Mouse (Mus musculus) forebrain, embryonic 12.5 days (tissue): ENCODE data around the gene Fam241a. TPM values are rescaled to one million over a fixed set of nuclear protein-coding genes. Genes with fewer than 3 reads are reported as not detected.

Source experiments
- ATAC-seq: fragments of 200-750 bp; cut with Nextera tagmentation; 2 replicates; pipeline ENCODE4 v1.8.0; 2017; ENCODE audit warnings: moderate TSS enrichment; ENCODE audit not compliant: low FRiP score
- H3K27ac ChIP-seq: fragments of 300-500 bp; sonication (generic); 2 replicates; pipeline ENCODE4 v1.5.1; 2016; ENCODE audit warnings: mild to moderate bottlenecking
- H3K27me3 ChIP-seq: fragments of 300-500 bp; sonication (generic); 2 replicates; pipeline ENCODE4 v1.6.1; 2016; ENCODE audit warnings: mild to moderate bottlenecking
- H3K36me3 ChIP-seq: fragments of 300-500 bp; sonication (generic); replicated peaks from 2 replicates; pipeline ENCODE4 v1.6.1; 2016; ENCODE audit warnings: mild to moderate bottlenecking
- H3K4me1 ChIP-seq: fragments of 300-500 bp; sonication (generic); 2 replicates; pipeline ENCODE4 v1.6.1; 2016
- H3K4me2 ChIP-seq: fragments of 300-500 bp; sonication (generic); 2 replicates; pipeline ENCODE4 v1.6.1; 2016; ENCODE audit warnings: mild to moderate bottlenecking, moderate library complexity
- H3K4me3 ChIP-seq: fragments of 300-500 bp; sonication (generic); replicated peaks from 2 replicates; pipeline ENCODE4 v1.5.1; 2016; ENCODE audit warnings: mild to moderate bottlenecking
- H3K9ac ChIP-seq: fragments of 300-500 bp; sonication (generic); 2 replicates; pipeline ENCODE4 v1.6.1; 2016; ENCODE audit warnings: mild to moderate bottlenecking
- H3K9me3 ChIP-seq: fragments of 300-500 bp; sonication (generic); 2 replicates; pipeline ENCODE4 v1.6.1; 2016
- WGBS: fragments of 180-500 bp; shearing (Covaris S2); methylation state at CpG from one replicate; pipeline ENCODE4 v1.1.7; 2016; 5-methylcytosine and 5-hydroxymethylcytosine counted together
- polyA plus RNA-seq: library from polyadenylated mRNA; unstranded; fragments of >200 nt; fragmentation: Nextera tagmentation; extraction: Ambion mirVana; gene quantifications from 2 replicates; pipeline ENCODE4 v1.2.1, GENCODE M21; 2016

Gene Fam241a
- polyA plus RNA-seq, 1 experiment from 2014 or later = 8.5 TPM

DNA sequence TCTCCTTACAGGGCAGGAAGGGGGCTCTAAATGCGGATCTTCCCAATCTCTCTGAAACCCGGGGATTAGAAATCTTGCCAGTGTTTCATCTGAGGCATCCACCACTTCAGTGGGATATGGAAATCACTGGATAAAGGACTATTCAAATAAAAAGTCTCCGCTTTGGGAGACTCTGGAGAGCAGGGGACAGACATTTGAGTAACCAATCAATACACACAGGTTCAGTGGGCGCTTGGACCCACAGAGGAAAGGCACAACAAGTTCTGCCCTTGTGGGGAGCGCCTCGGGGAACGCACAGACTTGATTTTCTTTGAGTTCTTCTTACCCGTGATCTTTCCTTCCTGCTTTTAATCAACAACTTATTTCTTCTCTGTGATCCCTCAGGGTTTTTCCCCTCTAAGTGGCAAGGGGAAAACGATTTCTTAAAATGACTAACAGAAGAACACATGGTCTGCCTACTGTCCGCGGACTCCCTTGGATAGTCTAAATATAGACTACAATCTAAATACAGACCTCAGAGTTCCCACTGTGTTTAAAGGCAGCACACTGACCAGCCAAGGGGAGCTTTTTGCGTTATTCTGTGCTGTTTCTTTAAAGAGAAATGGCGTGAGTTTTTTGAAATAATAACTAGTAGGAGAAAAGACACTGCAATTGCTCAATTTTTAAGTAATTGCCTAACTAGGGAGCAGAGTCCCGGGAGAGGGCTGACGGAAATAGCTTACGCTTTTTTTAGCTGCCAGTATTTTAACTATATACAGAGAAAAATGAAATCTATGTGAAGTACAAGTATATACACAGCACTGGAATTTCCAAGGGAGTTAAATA lies 18.0 kb upstream of the Fam241a start:
- Histone ChIP-seq H3K36me3 (no peaks in the 10 kb centered on the region), H3K27ac (no peak overlapping the region), H3K9ac (no peak overlapping the region), H3K4me1 (no peaks in the 10 kb centered on the region), H3K4me2 (no peak overlapping the region), H3K27me3 (no peaks in the 10 kb centered on the region), H3K4me3 (no peak overlapping the region), H3K9me3 (no peaks in the 10 kb centered on the region)
- no peak for ATAC-seq
- 61% methylated on average over 16 of the region's 16 CpGs for WGBS

DNA sequence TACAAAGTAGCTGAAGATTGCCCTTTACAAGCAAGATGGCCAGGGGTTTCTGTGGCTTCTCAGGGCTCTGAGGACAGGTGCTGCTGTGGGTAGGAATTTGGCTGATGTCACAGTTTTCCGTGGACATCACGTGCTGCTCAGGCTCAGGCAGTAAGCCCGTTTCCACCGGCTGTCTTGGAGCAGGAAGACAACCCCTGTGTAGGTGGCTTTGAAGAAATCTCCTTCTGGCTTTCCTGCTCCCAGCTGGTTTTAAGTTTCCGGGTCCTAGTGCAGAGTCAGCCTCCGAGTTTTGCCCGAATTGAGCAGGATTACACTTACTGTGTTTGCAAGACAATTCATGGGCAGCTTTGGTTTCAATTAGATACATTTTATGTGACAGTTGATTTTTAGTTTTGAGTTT lies 13.8 kb upstream of the Fam241a start:
- Histone ChIP-seq H3K36me3 (no peaks in the 10 kb centered on the region), H3K9ac (no peak overlapping the region), H3K27me3 (no peaks in the 10 kb centered on the region), H3K27ac (no peak overlapping the region), H3K4me3 (no peak overlapping the region), H3K4me2 (no peak overlapping the region), H3K4me1 (no peaks in the 10 kb centered on the region), H3K9me3 (no peaks in the 10 kb centered on the region)
- no peak for ATAC-seq
- 81% methylated on average over 7 of the region's 7 CpGs for WGBS

DNA sequence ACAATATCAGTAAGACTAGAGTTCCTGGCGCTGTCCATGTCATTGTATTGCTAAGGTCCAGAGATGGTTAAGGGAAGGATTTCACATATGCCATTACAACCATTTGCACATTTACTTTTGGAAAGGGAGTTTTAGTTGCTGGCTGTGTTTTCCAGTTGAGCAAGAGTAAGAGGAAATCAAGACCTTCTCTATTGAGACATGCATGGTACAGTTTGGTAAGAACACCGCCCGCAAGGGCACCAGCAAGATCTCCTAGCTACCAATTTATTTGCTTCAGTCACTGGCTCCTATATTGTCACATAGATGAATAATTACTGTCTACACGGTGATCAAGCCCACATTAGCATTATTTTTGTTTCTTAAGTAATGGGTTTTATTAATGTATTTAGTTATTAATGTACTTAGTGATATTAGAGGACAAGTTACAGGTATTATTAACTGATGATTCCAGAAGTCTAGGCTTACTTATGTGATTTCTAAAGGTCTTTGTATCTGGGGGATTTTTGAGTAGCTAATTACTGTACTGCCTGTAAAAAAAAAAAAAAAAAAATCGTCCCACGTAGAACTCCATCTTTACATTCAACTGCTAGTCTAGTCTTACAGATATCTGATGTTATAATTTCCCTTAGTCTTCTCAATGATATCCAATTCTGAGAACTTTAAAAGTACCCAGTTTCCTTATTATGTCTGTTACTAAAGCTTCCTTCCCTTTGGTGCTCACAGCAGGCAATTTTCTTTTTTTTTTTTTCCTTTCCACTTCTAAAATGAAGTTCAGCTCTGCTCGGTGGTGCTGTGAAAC lies 944 bp downstream of the Fam241a start:
- ATAC-seq = no peak

GRCm38 (mm10) chr3:127893902-127894301 lies 2.2 kb downstream of the Fam241a start:
- H3K9me3 ChIP-seq = no peaks in the 10 kb centered on the region
- no peak overlapping the region for H3K9ac ChIP-seq
- no peaks in the 10 kb centered on the region for H3K36me3 ChIP-seq
- peaks cover 21% of the 10 kb centered on the region for H3K27me3 ChIP-seq
- no peak overlapping the region for H3K4me3 ChIP-seq
- no peak for ATAC-seq
- no peak overlapping the region for H3K27ac ChIP-seq
- peaks cover 10% of the 10 kb centered on the region for H3K4me1 ChIP-seq
- H3K4me2 ChIP-seq = no peak overlapping the region
- 91% methylated on average over 7 of the region's 7 CpGs for WGBS

More for the DNA sequence above, 944 bp downstream of the Fam241a start:
- H3K9me3 ChIP-seq = no peaks in the 10 kb centered on the region
- H3K27me3 ChIP-seq = peaks cover 21% of the 10 kb centered on the region
- H3K36me3 ChIP-seq = no peaks in the 10 kb centered on the region
- H3K4me2 ChIP-seq = peak overlapping the region; percentile 80
- H3K4me3 ChIP-seq = peak overlapping the region; percentile 81
- WGBS = 42% methylated on average over 7 of the region's 7 CpGs
- peaks cover 10% of the 10 kb centered on the region for H3K4me1 ChIP-seq
- H3K27ac ChIP-seq = no peak overlapping the region
- H3K9ac ChIP-seq = peak overlapping the region; percentile 70

- WGBS = 45% methylated on average over 10 of the region's 10 CpGs
- ATAC-seq = no peak
- H3K4me1 ChIP-seq = peaks cover 10% of the 10 kb centered on the region
- no peak overlapping the region for H3K4me2 ChIP-seq
- no peaks in the 10 kb centered on the region for H3K9me3 ChIP-seq
- no peak overlapping the region for H3K4me3 ChIP-seq
- H3K9ac ChIP-seq = no peak overlapping the region
- H3K27me3 ChIP-seq = peaks cover 17% of the 10 kb centered on the region
- no peak overlapping the region for H3K27ac ChIP-seq
- no peaks in the 10 kb centered on the region for H3K36me3 ChIP-seq
These were observed 4.2 kb downstream of the Fam241a start for GRCm38 (mm10) chr3:127891906-127892305.

- ATAC-seq = no peak
These were observed 6.1 kb downstream of the Fam241a start for GRCm38 (mm10) chr3:127890008-127890407.

DNA sequence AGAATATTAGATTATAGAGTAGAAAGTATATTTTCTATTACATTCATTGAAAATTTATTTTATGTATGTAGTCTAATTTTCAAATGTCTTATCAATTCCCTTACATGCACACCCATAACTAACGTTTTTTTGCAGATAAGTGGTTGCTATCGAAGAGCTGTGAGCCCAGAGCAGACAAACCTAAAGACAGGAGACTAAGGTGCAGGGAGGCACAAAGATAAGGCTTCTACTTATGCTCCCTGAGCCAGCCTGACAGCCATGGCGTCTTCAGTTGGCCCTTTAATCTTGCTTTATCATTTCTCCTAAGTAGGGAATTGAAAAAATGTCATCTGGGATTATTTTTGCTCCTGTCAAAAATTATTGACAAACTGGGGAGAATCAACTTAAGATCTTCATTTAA lies 6.6 kb downstream of the Fam241a start:
- ATAC-seq = no peak
- WGBS = 78% methylated on average over 3 of the region's 3 CpGs
- Histone ChIP-seq H3K9me3 (no peaks in the 10 kb centered on the region), H3K4me2 (no peak overlapping the region), H3K4me1 (peaks cover 8% of the 10 kb centered on the region), H3K4me3 (no peak overlapping the region), H3K36me3 (no peaks in the 10 kb centered on the region), H3K9ac (no peak overlapping the region), H3K27me3 (peaks cover 13% of the 10 kb centered on the region), H3K27ac (no peak overlapping the region)

More at GRCm38 (mm10) chr3:127890008-127890407, 6.1 kb downstream of the Fam241a start:
- Histone ChIP-seq H3K27me3 (peaks cover 16% of the 10 kb centered on the region), H3K4me2 (no peak overlapping the region), H3K9me3 (no peaks in the 10 kb centered on the region), H3K9ac (no peak overlapping the region), H3K4me1 (peaks cover 9% of the 10 kb centered on the region), H3K36me3 (no peaks in the 10 kb centered on the region), H3K27ac (no peak overlapping the region), H3K4me3 (no peak overlapping the region)

DNA sequence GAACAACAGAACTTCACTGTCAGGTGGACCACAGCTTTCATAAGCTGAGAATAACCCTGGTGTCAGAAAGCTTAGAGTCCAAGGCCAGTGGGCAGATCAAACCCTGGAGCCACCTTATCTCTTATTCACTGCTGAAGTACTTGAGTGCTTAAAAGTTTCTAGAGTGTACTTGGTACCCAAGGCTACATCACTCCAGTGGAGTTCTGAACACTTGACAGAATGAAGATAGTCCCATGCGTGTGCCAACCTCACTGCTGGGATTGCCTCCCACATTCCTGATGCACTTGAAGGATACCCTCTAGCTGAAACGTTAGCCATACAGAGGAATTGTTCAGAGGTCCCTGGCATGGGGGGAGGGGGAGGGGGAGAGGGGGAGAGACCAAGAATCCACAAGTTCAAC lies 14.4 kb downstream of the Fam241a start:
- no peak overlapping the region for H3K4me3 ChIP-seq

GRCm38 (mm10) chr3:127879968-127880367 lies 16.2 kb downstream of the Fam241a start:
- 85% methylated on average over 3 of the region's 3 CpGs for WGBS
- no peak overlapping the region for H3K9ac ChIP-seq
- H3K27ac ChIP-seq = no peak overlapping the region
- H3K9me3 ChIP-seq = no peaks in the 10 kb centered on the region
- no peaks in the 10 kb centered on the region for H3K27me3 ChIP-seq
- ATAC-seq = no peak
- no peak overlapping the region for H3K4me3 ChIP-seq
- no peak overlapping the region for H3K4me2 ChIP-seq
- no peaks in the 10 kb centered on the region for H3K4me1 ChIP-seq
- H3K36me3 ChIP-seq = no peaks in the 10 kb centered on the region

More for the DNA sequence above, 14.4 kb downstream of the Fam241a start:
- no peak for ATAC-seq
- Histone ChIP-seq H3K27ac (no peak overlapping the region), H3K9me3 (no peaks in the 10 kb centered on the region), H3K36me3 (no peaks in the 10 kb centered on the region), H3K9ac (no peak overlapping the region), H3K4me1 (no peaks in the 10 kb centered on the region), H3K4me2 (no peak overlapping the region), H3K27me3 (no peaks in the 10 kb centered on the region)
- 75% methylated on average over 2 of the region's 2 CpGs for WGBS

DNA sequence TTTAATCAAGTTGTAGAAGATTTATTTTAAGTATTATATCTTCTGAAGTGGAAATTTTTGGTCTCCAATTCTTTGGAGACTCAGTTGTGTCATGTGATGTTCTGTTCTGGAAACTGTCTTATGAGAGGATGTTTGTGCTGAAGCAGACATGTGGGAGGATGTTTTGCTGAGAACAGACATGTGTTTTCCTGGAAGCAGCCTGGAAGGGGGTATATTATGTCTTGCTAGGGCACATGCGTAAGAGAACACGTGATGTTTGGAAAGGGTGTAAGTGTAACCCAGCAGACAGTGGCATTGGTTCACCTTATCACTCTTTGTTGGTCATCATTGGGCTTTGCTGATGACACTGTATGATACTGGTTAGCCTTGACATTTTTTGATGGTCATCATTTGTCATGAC lies 20.6 kb downstream of the Fam241a start:
- no peak overlapping the region for H3K27ac ChIP-seq
- H3K9me3 ChIP-seq = no peaks in the 10 kb centered on the region
- WGBS = 93% methylated on average over 2 of the region's 2 CpGs
- no peak overlapping the region for H3K4me3 ChIP-seq
- H3K4me1 ChIP-seq = no peaks in the 10 kb centered on the region
- no peak for ATAC-seq
- no peaks in the 10 kb centered on the region for H3K36me3 ChIP-seq
- no peak overlapping the region for H3K9ac ChIP-seq
- H3K27me3 ChIP-seq = no peaks in the 10 kb centered on the region
- no peak overlapping the region for H3K4me2 ChIP-seq

GRCm38 (mm10) chr3:127875059-127875458 lies 21.1 kb downstream of the Fam241a start:
- no peaks in the 10 kb centered on the region for H3K4me1 ChIP-seq
- no peak overlapping the region for H3K4me2 ChIP-seq
- no peak overlapping the region for H3K4me3 ChIP-seq
- 87% methylated on average over 7 of the region's 7 CpGs for WGBS
- no peaks in the 10 kb centered on the region for H3K36me3 ChIP-seq
- H3K9ac ChIP-seq = no peak overlapping the region
- H3K9me3 ChIP-seq = no peaks in the 10 kb centered on the region
- no peaks in the 10 kb centered on the region for H3K27me3 ChIP-seq
- no peak for ATAC-seq
- no peak overlapping the region for H3K27ac ChIP-seq

DNA sequence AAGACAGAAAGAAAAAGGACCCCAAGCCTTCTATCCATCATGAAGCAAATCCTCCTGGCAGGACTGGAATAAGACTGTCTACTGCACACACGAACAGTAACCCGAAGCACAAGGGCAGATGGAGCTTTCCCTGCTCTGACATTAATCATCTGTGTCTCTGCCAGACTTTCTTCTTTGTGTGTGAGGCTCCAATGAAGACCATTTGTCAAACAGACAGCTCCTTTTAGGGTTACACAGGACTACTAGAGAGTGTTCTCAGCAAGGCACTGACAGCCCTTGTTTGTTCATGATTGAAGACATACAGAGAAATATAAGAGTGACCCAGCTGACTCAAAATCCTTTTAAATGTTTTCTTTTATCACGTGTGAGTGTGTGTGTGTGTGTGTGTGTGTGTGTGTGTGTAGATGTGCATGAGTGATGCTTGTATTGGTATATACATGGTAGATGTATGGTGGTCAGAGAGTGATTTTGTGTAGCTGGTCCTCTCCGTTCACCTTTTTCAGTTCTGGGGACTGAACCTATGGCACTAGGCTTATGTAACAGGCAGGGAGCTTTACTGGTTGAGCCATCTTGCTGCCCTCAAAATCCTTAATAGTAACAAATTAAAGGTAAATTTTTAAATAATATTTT lies 21.8 kb downstream of the Fam241a start:
- Histone ChIP-seq H3K36me3 (no peaks in the 10 kb centered on the region), H3K4me3 (no peak overlapping the region), H3K9ac (no peak overlapping the region), H3K27ac (no peak overlapping the region), H3K4me1 (no peaks in the 10 kb centered on the region), H3K9me3 (no peaks in the 10 kb centered on the region), H3K27me3 (no peaks in the 10 kb centered on the region), H3K4me2 (no peak overlapping the region)
- ATAC-seq = no peak
- WGBS = 77% methylated on average over 4 of the region's 4 CpGs
